Mouse (Mus musculus) intestine, embryonic 15.5 days (tissue): ENCODE measurements around the gene Olfr1055. TPM values are rescaled to one million over a fixed set of nuclear protein-coding genes. Genes with fewer than 3 reads are reported as not detected.
"Not testable (repeated sequence)": the region's sequence is repeated elsewhere in the genome, so short reads cannot be mapped to it uniquely, and the experiment has no call there.

ENCODE experiments used
- ATAC-seq: fragments of 200-750 bp; cut with Nextera tagmentation; 2 replicates; pipeline ENCODE4 v1.8.0; 2017; ENCODE audit warnings: moderate TSS enrichment, moderate library complexity
- H3K27ac ChIP-seq: fragments of 300-500 bp; sonication (generic); 2 replicates; pipeline ENCODE4 v1.5.1; 2015; ENCODE audit warnings: mild to moderate bottlenecking, inconsistent platforms
- H3K27me3 ChIP-seq: fragments of 300-500 bp; sonication (generic); replicated peaks from 2 replicates; pipeline ENCODE4 v1.6.1; 2015; ENCODE audit warnings: inconsistent platforms
- H3K36me3 ChIP-seq: fragments of 300-500 bp; sonication (generic); 2 replicates; pipeline ENCODE4 v1.6.1; 2015; ENCODE audit warnings: inconsistent platforms
- H3K4me1 ChIP-seq: fragments of 300-500 bp; sonication (generic); replicated peaks from 2 replicates; pipeline ENCODE4 v1.6.1; 2015; ENCODE audit warnings: inconsistent platforms
- H3K4me2 ChIP-seq: fragments of 300-500 bp; sonication (generic); replicated peaks from 2 replicates; pipeline ENCODE4 v1.6.1; 2015; ENCODE audit warnings: mild to moderate bottlenecking, inconsistent platforms
- H3K4me3 ChIP-seq: fragments of 300-500 bp; sonication (generic); replicated peaks from 2 replicates; pipeline ENCODE4 v1.5.1; 2015; ENCODE audit warnings: inconsistent platforms
- H3K9ac ChIP-seq: fragments of 300-500 bp; sonication (generic); 2 replicates; pipeline ENCODE4 v1.6.1; 2015; ENCODE audit warnings: inconsistent platforms
- H3K9me3 ChIP-seq: fragments of 300-500 bp; sonication (generic); 2 replicates; pipeline ENCODE4 v1.6.1; 2016; ENCODE audit warnings: inconsistent platforms
- whole genome bisulfite sequencing: fragments of 180-500 bp; shearing (Covaris S2); methylation state at CpG from one replicate; pipeline ENCODE4 v1.1.7; 2015; 5-methylcytosine and 5-hydroxymethylcytosine counted together
- polyA plus RNA-seq: library from polyadenylated mRNA; unstranded; fragments of >200 nt; fragmentation: Nextera tagmentation; extraction: Ambion mirVana; gene quantifications from 2 replicates; pipeline ENCODE4 v1.2.1, GENCODE M21; 2015

Gene Olfr1055
- not detected in 2 replicates for polyA plus RNA-seq

GRCm38 (mm10) chr2:86350184-86350583 is at the start of gene Olfr1055:
Olfr1055 (minus strand) TSS chr2:86350284.
- 85% methylated on average over 5 of the region's 5 CpGs for WGBS

DNA sequence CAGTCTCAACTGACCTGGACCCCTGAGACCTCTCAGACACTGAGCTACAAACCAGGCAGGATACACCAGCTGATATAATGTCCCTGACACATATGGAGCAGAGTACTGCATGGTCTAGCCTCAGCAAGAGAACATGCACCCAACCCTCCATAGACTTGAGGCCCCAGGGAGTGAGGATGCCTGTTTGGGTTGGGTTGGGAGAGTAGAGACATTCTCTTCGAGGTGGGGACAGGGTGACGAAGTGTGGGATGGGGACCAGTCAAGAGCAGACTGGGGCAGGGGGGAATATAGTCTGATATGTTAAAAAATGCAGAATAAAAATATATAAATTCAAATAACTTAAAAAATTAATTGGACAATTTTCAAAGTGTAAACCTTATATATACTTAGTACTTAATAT is 45.0 kb upstream of the Olfr1055 start:
- H3K27me3 ChIP-seq: no peaks in the 10 kb centered on the region
- ATAC-seq: no peak
- no peaks in the 10 kb centered on the region for H3K9me3 ChIP-seq

More at GRCm38 (mm10) chr2:86350184-86350583, at the start of gene Olfr1055:
- no peak within 1 kb of the TSS for H3K27ac ChIP-seq
- ATAC-seq: no peak
- H3K27me3 ChIP-seq: no peaks in the 10 kb centered on the region
- no peaks in the 10 kb centered on the region for H3K9me3 ChIP-seq
- no peak within 1 kb of the TSS for H3K9ac ChIP-seq
- H3K4me2 ChIP-seq: no peak within 1 kb of the TSS
- no peak within 1 kb of the TSS for H3K4me3 ChIP-seq
- H3K4me1 ChIP-seq: no peaks in the 10 kb centered on the region
- no peaks in the 10 kb centered on the region for H3K36me3 ChIP-seq

GRCm38 (mm10) chr2:86388461-86388860 is 38.4 kb upstream of the Olfr1055 start, which contains the start of gene Olfr1058:
Olfr1058 (minus strand) TSS chr2:86388561.
- not testable (repeated sequence) for H3K27me3 ChIP-seq, H3K9ac ChIP-seq, H3K4me2 ChIP-seq, H3K9me3 ChIP-seq, H3K36me3 ChIP-seq, H3K4me1 ChIP-seq, H3K4me3 ChIP-seq, ATAC-seq, H3K27ac ChIP-seq

More for the DNA sequence above, 45.0 kb upstream of the Olfr1055 start:
- Histone ChIP-seq H3K9ac (no peak overlapping the region), H3K4me2 (no peak overlapping the region), H3K36me3 (no peaks in the 10 kb centered on the region), H3K4me3 (no peak overlapping the region), H3K4me1 (no peaks in the 10 kb centered on the region), H3K27ac (no peak overlapping the region)
- 85% methylated on average over 2 of the region's 2 CpGs for WGBS

DNA sequence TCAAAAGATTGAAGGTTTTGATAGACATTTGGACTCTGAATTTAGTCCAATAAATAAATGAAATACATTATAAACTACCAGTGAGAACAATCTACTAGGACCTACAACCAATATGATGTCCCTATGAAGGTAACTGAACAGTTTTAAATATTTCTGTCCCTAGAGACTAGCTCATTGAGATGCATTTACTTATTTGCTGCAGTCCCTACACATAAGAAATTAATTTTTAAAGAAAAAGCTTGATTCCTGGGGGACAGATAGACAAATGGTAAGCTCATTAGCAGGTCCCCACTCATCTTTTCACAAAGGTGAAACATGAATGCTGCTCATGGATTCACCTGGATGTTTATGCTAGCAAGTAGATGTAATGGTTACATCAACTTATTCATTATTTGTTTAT is 28.2 kb upstream of the Olfr1055 start, which contains the start of gene Olfr1057:
TSS of gene Olfr1057 (minus strand) at position 101 of the 400 bp plus-strand sequence.
- H3K27me3 ChIP-seq: no peaks in the 10 kb centered on the region
- no peaks in the 10 kb centered on the region for H3K36me3 ChIP-seq
- H3K4me1 ChIP-seq: no peaks in the 10 kb centered on the region
- H3K4me2 ChIP-seq: no peak within 1 kb of the TSS
- no peak within 1 kb of the TSS for H3K27ac ChIP-seq
- no peaks in the 10 kb centered on the region for H3K9me3 ChIP-seq
- no peak within 1 kb of the TSS for H3K9ac ChIP-seq
- ATAC-seq: no peak
- H3K4me3 ChIP-seq: no peak within 1 kb of the TSS

- not testable (repeated sequence) for H3K4me3 ChIP-seq, H3K4me2 ChIP-seq, H3K9ac ChIP-seq, H3K27ac ChIP-seq, H3K27me3 ChIP-seq, H3K9me3 ChIP-seq, H3K36me3 ChIP-seq, ATAC-seq, H3K4me1 ChIP-seq
- WGBS: no CpG with 5 or more reads among the region's 6 CpGs
Measured at GRCm38 (mm10) chr2:86366342-86366741, 16.3 kb upstream of the Olfr1055 start.

DNA sequence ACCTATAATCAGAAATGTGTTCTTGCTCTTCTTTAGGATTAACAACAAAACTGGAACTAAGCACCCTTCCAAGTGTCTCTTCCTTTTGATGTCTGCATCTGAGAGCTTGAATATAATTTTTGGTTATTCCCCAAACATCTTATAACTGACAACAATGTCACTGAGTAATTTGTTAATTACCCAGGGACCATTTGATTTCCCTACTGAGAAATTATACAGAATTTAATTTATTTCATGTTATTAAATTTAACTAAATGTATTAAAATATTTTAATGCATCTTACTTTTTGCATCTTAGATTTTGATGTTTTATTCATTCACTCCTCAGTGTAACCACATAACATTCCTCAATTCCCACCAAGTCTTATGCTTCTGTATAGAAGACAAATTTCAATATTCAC is 12.3 kb upstream of the Olfr1055 start, which contains the start of gene Olfr1056:
TSS of gene Olfr1056 (minus strand) at position 101 of the 400 bp plus-strand sequence.
- Histone ChIP-seq H3K4me2 (no peak within 1 kb of the TSS), H3K27me3 (no peaks in the 10 kb centered on the region), H3K27ac (no peak within 1 kb of the TSS), H3K9me3 (no peaks in the 10 kb centered on the region), H3K4me3 (no peak within 1 kb of the TSS), H3K9ac (no peak within 1 kb of the TSS), H3K36me3 (no peaks in the 10 kb centered on the region), H3K4me1 (no peaks in the 10 kb centered on the region)
- no peak for ATAC-seq

DNA sequence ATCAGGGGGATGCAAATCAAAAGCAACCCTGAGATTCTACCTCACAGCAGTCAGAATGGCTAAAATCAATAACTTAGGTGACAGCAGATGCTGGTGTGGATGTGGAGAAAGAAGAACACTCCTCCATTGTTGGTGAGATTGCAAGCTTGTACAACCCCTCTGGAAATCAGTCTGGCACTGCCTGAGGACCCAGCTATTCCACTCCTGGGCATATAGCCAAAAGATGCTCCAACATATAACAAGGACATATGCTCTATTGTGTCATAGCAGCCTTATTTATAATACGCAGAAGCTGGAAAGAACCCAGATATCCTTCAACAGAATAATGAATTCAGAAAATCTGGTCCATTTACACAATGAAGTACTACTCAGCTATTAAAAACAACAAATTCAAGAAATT is 1.7 kb upstream of the Olfr1055 start:
- not testable (repeated sequence) for H3K4me2 ChIP-seq, ATAC-seq, H3K4me3 ChIP-seq, H3K9ac ChIP-seq, H3K4me1 ChIP-seq, H3K36me3 ChIP-seq, H3K9me3 ChIP-seq, H3K27me3 ChIP-seq, H3K27ac ChIP-seq
- WGBS: 74% methylated on average over 1 of the region's 1 CpGs

DNA sequence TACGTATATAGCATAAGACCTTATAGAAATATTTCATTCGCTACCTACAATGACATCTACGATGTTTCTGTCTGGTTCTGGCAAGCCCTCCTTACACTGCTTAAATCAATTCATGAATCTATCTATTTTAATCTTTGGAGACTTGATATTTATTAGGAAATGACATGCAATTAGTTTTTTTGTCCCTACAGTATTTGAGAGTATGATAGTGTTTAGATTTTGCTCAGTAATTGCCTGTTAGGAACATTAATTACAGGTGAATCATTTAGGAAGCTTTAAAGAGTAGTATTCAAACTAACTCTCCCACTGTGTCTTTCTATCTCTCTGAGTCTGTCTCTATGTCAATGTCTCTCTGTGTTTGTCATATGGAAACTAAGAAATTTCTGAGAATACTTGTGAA is 14.8 kb downstream of the Olfr1055 start, which contains the start of gene Olfr1054:
TSS of gene Olfr1054 (minus strand) at position 101 of the 400 bp plus-strand sequence.
- no peaks in the 10 kb centered on the region for H3K9me3 ChIP-seq
- H3K9ac ChIP-seq: no peak within 1 kb of the TSS
- H3K4me3 ChIP-seq: no peak within 1 kb of the TSS
- no peaks in the 10 kb centered on the region for H3K27me3 ChIP-seq
- ATAC-seq: no peak
- no peak within 1 kb of the TSS for H3K27ac ChIP-seq
- no peaks in the 10 kb centered on the region for H3K4me1 ChIP-seq
- no peak within 1 kb of the TSS for H3K4me2 ChIP-seq
- H3K36me3 ChIP-seq: no peaks in the 10 kb centered on the region
- WGBS: 82% methylated on average over 3 of the region's 3 CpGs

DNA sequence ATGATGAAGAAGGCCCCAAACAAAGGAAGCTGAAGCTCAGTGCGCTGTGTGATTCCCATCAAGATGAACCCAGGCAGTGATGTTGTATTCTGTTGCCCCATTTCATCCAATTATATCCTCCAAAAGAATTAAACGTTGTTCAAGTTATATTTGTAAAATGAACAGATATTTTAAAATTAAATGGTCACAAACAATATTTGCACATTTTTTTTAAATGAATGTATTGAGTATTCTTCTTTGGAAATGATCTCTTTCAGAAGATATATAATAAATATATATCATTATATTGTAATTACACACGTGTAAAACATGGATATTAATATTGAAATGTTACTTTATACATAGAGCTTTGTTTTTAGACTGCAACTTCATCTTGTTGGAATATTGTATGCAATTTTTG is 34.9 kb downstream of the Olfr1055 start, which contains the start of gene Olfr1053:
TSS of gene Olfr1053 (minus strand) at position 101 of the 400 bp plus-strand sequence.
- H3K4me3 ChIP-seq: no peak within 1 kb of the TSS
- H3K27me3 ChIP-seq: no peaks in the 10 kb centered on the region
- WGBS: 63% methylated on average over 3 of the region's 3 CpGs
- no peak for ATAC-seq
- H3K9me3 ChIP-seq: no peaks in the 10 kb centered on the region
- no peak within 1 kb of the TSS for H3K27ac ChIP-seq
- no peak within 1 kb of the TSS for H3K9ac ChIP-seq
- no peaks in the 10 kb centered on the region for H3K36me3 ChIP-seq
- no peaks in the 10 kb centered on the region for H3K4me1 ChIP-seq
- no peak within 1 kb of the TSS for H3K4me2 ChIP-seq

Other genes with a start within 250 kb of the Olfr1055 start
- gene Olfr1039, start 214.4 kb downstream of the Olfr1055 start, polyA plus RNA-seq: not detected in 2 replicates
- gene Olfr1040, start 203.6 kb downstream of the Olfr1055 start, polyA plus RNA-seq: not detected in 2 replicates
- not detected in 2 replicates for gene Olfr1042, start 188.4 kb downstream of the Olfr1055 start, polyA plus RNA-seq
- not detected in 2 replicates for gene Olfr1043, start 182.8 kb downstream of the Olfr1055 start, polyA plus RNA-seq
- gene Olfr1044, start 172.5 kb downstream of the Olfr1055 start, polyA plus RNA-seq: not detected in 2 replicates
- not detected in 2 replicates for gene Olfr52, start 164.6 kb downstream of the Olfr1055 start, polyA plus RNA-seq
- not detected in 2 replicates for gene Olfr1045, start 147.3 kb downstream of the Olfr1055 start, polyA plus RNA-seq
- gene Olfr1046, start 131.0 kb downstream of the Olfr1055 start, polyA plus RNA-seq: not detected in 2 replicates
- not detected in 2 replicates for gene Olfr1047, start 118.9 kb downstream of the Olfr1055 start, polyA plus RNA-seq
- not detected in 2 replicates for gene Olfr1048, start 110.0 kb downstream of the Olfr1055 start, polyA plus RNA-seq
- gene Olfr1049, start 92.0 kb downstream of the Olfr1055 start, polyA plus RNA-seq: not detected in 2 replicates
- not detected in 2 replicates for gene Olfr1051, start 71.2 kb downstream of the Olfr1055 start, polyA plus RNA-seq
- gene Olfr1052, start 57.8 kb downstream of the Olfr1055 start, polyA plus RNA-seq: not detected in 2 replicates
- not detected in 2 replicates for gene Olfr1053, start 35.0 kb downstream of the Olfr1055 start, polyA plus RNA-seq
- not detected in 2 replicates for gene Olfr1054, start 14.9 kb downstream of the Olfr1055 start, polyA plus RNA-seq
- gene Olfr1056, start 12.2 kb upstream of the Olfr1055 start, polyA plus RNA-seq: not detected in 2 replicates
- gene Olfr1057, start 28.1 kb upstream of the Olfr1055 start, polyA plus RNA-seq: not detected in 2 replicates
- gene Olfr1058, start 38.3 kb upstream of the Olfr1055 start, polyA plus RNA-seq: not detected in 2 replicates
- gene Olfr1061, start 63.8 kb upstream of the Olfr1055 start, polyA plus RNA-seq: not detected in 2 replicates
- gene Olfr1062, start 76.5 kb upstream of the Olfr1055 start, polyA plus RNA-seq: not detected in 2 replicates
- not detected in 2 replicates for gene Olfr1065, start 100.3 kb upstream of the Olfr1055 start, polyA plus RNA-seq
- gene Olfr1066, start 106.0 kb upstream of the Olfr1055 start, polyA plus RNA-seq: not detected in 2 replicates
- gene Olfr228, start 137.1 kb upstream of the Olfr1055 start, polyA plus RNA-seq: not detected in 2 replicates
- gene Olfr1076, start 158.2 kb upstream of the Olfr1055 start, polyA plus RNA-seq: not detected in 2 replicates
- not detected in 2 replicates for gene Olfr1079, start 192.2 kb upstream of the Olfr1055 start, polyA plus RNA-seq
- gene Olfr1080, start 208.0 kb upstream of the Olfr1055 start, polyA plus RNA-seq: not detected in 2 replicates
- not detected in 2 replicates for gene Olfr1082, start 248.7 kb upstream of the Olfr1055 start, polyA plus RNA-seq